In the genomic region with DNA sequence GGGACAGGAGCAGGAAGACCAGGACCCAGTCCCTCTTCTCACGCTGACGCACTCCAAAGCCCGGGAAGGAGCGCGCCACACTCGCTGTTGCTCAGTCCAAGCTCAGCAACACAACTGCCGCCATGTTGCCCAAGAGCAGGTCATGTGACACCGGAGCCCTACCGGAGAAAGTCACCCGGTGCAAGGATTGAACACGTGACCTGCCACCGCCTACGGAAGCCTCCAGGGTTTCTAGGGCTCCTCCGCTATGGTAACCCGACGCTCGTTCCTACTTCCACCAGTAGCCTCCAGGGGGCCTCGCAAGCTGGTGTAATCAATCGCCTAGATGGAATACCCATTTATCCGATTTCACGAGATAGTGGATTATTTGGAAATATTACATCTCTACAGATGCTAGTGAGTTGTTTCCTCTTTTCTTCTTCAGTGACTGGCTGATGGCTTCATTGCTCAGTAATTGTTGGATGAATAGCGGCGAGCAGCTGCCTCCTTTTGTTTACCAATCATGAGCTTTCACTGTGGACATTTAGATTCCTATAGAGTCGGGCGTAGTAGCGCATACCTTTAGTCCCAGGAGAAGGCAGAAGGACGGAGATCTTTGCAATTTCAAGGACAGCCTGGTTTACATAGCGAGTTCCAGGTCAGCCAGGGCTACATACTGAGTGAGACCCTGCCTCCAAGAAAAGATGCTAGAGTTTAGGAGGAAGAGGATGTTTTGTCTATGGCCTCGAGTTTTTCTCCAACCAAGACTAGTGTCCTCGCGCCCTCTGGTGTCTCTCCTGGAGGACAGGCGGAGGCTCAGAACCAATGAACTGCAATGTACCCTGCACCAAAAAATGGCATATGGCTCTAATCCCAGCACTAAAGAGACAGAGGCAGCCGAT, we compare ENCODE assay signal across 7 mouse cellular contexts. TPM values are rescaled to one million over a fixed set of nuclear protein-coding genes. Genes with fewer than 3 reads are reported as not detected.
DNase-seq lines count a peak whose midpoint lies in the region; ATAC-seq lines count a peak whose summit lies in the region.

Gene Spns1, minus strand, starts transcription at position 173 of the 881 bp plus-strand sequence.

- peak; percentile 93 for ATAC-seq in embryonic facial prominence, embryonic 11.5 days (replicated peaks; ENCODE audit: insufficient number of reproducible peaks, low FRiP score, low TSS enrichment, low read depth)
- peak; percentile 91 for ATAC-seq in granulocyte monocyte progenitor cell, adult 5-6 weeks (replicated peaks; ENCODE audit: poor library complexity, severe bottlenecking)
- peak; percentile 95 for ATAC-seq in midbrain, embryonic 13.5 days

- no peaks in the 10 kb centered on the region for H3K27me3 ChIP-seq in embryonic facial prominence, embryonic 11.5 days (ENCODE audit: control insufficient read depth, insufficient read depth, low read length)
- no peaks in the 10 kb centered on the region for H3K27me3 ChIP-seq in limb, embryonic 10.5 days (ENCODE audit: low read depth, poor library complexity, severe bottlenecking)
- H3K27me3 ChIP-seq in midbrain, embryonic 13.5 days: no peaks in the 10 kb centered on the region

- no peaks in the 10 kb centered on the region; the same call in 1 of the 2 replicates for H3K36me3 ChIP-seq in embryonic facial prominence, embryonic 11.5 days (replicated peaks; ENCODE audit: control insufficient read depth, insufficient read depth, low read depth, low read length)
- H3K36me3 ChIP-seq in limb, embryonic 10.5 days: peaks cover 32% of the 10 kb centered on the region
- H3K36me3 ChIP-seq in midbrain, embryonic 13.5 days: peaks cover 25% of the 10 kb centered on the region

- peak within 1 kb of the TSS; percentile 94 for H3K4me3 ChIP-seq in embryonic facial prominence, embryonic 11.5 days (ENCODE audit: low read depth, low read length)
- H3K4me3 ChIP-seq in limb, embryonic 10.5 days: peak within 1 kb of the TSS; percentile 98
- H3K4me3 ChIP-seq in midbrain, embryonic 13.5 days (replicated peaks): peak within 1 kb of the TSS; percentile 79

- H3K4me2 ChIP-seq in embryonic facial prominence, embryonic 11.5 days (ENCODE audit: low read depth, low read length): peak within 1 kb of the TSS; percentile 94
- peak within 1 kb of the TSS; percentile 92 for H3K4me2 ChIP-seq in midbrain, embryonic 13.5 days (replicated peaks)

- 0% methylated on average over 33 of the region's 33 CpGs for WGBS in embryonic facial prominence, embryonic 11.5 days
- under 1% methylated on average over 33 of the region's 33 CpGs for WGBS in limb, embryonic 10.5 days
- WGBS in midbrain, embryonic 13.5 days: under 1% methylated on average over 33 of the region's 33 CpGs

- no peaks in the 10 kb centered on the region for H3K4me1 ChIP-seq in embryonic facial prominence, embryonic 11.5 days (ENCODE audit: control insufficient read depth, insufficient read depth, low read length)
- peaks cover 26% of the 10 kb centered on the region for H3K4me1 ChIP-seq in limb, embryonic 10.5 days
- peaks cover 26% of the 10 kb centered on the region for H3K4me1 ChIP-seq in midbrain, embryonic 13.5 days (replicated peaks)

- H3K9ac ChIP-seq in embryonic facial prominence, embryonic 11.5 days (replicated peaks; ENCODE audit: low read length): peak within 1 kb of the TSS; percentile 84
- peak within 1 kb of the TSS; percentile 76 for H3K9ac ChIP-seq in midbrain, embryonic 13.5 days (replicated peaks)

- no peaks in the 10 kb centered on the region for H3K9me3 ChIP-seq in embryonic facial prominence, embryonic 11.5 days (replicated peaks; ENCODE audit: control insufficient read depth, low read length)
- H3K9me3 ChIP-seq in limb, embryonic 10.5 days (replicated peaks): no peaks in the 10 kb centered on the region
- H3K9me3 ChIP-seq in midbrain, embryonic 13.5 days: no peaks in the 10 kb centered on the region

- peak; percentile 97 for DNase-seq in adrenal gland, postnatal 14 days
- peak; percentile 99 for DNase-seq in embryonic facial prominence, embryonic 11.5 days (ENCODE audit: low spot score)
- peak; percentile 97 for DNase-seq in kidney, adult 11 months
- peak; percentile 96 for DNase-seq in limb, embryonic 10.5 days (ENCODE audit: low spot score)
- DNase-seq in spleen, adult 12 weeks (ENCODE audit: low spot score): peak; percentile 85

- H3K27ac ChIP-seq in embryonic facial prominence, embryonic 11.5 days (replicated peaks; ENCODE audit: low read depth, low read length): 0 out of 2 replicates have a peak within 1 kb of the TSS, but pooled peaks have one; percentile 22
- peak within 1 kb of the TSS; percentile 88 for H3K27ac ChIP-seq in limb, embryonic 10.5 days
- peak within 1 kb of the TSS; percentile 84 for H3K27ac ChIP-seq in midbrain, embryonic 13.5 days

RNA-seq across cellular contexts. Expression of gene Spns1, which starts in this region (rescaled TPM):
- 38.7 and 45.0 TPM in 2 replicates for total RNA-seq in adrenal gland, postnatal 14 days (2021)
- 31.5 and 35.0 TPM in 2 replicates for polyA plus RNA-seq in embryonic facial prominence, embryonic 11.5 days (2014; fragmentation: Nextera tagmentation; extraction: Ambion mirVana)
- total RNA-seq in granulocyte monocyte progenitor cell, adult 5-6 weeks (2014; fragmentation: Nextera tagmentation): 9.2 and 24.8 TPM in 2 replicates
- 11.5 and 14.7 TPM in 2 replicates for total RNA-seq in granulocyte monocyte progenitor cell, adult 5-6 weeks (2017)
- polyA plus RNA-seq in limb, embryonic 10.5 days (2016; fragmentation: Nextera tagmentation; extraction: Ambion mirVana): 67.7 and 68.4 TPM in 2 replicates
- polyA plus RNA-seq in midbrain, embryonic 13.5 days (2015; fragmentation: Nextera tagmentation; extraction: Ambion mirVana): 77.9 and 78.6 TPM in 2 replicates

Comparison
In these comparisons a context has a peak if more than half of its experiments do, and no peak if none do; other contexts are left out.
1. Peak in every context shown above with its lines: DNase-seq, ATAC-seq, H3K4me3 ChIP-seq and H3K27ac ChIP-seq.
2. H3K27ac ChIP-seq: peak in every context shown above with its lines; median percentile 88 in limb, embryonic 10.5 days; 84 in midbrain, embryonic 13.5 days; 22 in embryonic facial prominence, embryonic 11.5 days.